Mouse (Mus musculus) midbrain, embryonic 12.5 days (tissue): Measurements from ENCODE around the gene Zfp536. TPM values are rescaled to one million over a fixed set of nuclear protein-coding genes. Genes with fewer than 3 reads are reported as not detected.

Experiments
- ATAC-seq: fragments of 200-750 bp; cut with Nextera tagmentation; 2 replicates; pipeline ENCODE4 v1.8.0; 2017; ENCODE audit warnings: low read depth, moderate TSS enrichment, moderate library complexity; ENCODE audit not compliant: low FRiP score
- H3K27ac ChIP-seq: fragments of 300-500 bp; sonication (generic); replicated peaks from 2 replicates; pipeline ENCODE4 v1.5.1; 2016; ENCODE audit warnings: mild to moderate bottlenecking
- H3K27me3 ChIP-seq: fragments of 300-500 bp; sonication (generic); 2 replicates; pipeline ENCODE4 v1.6.1; 2016; ENCODE audit warnings: mild to moderate bottlenecking
- H3K36me3 ChIP-seq: fragments of 300-500 bp; sonication (generic); 2 replicates; pipeline ENCODE4 v1.6.1; 2016
- H3K4me1 ChIP-seq: fragments of 300-500 bp; sonication (generic); 2 replicates; pipeline ENCODE4 v1.6.1; 2016
- H3K4me2 ChIP-seq: fragments of 300-500 bp; sonication (generic); replicated peaks from 2 replicates; pipeline ENCODE4 v1.6.1; 2016; ENCODE audit warnings: mild to moderate bottlenecking, moderate library complexity
- H3K4me3 ChIP-seq: fragments of 300-500 bp; sonication (generic); 2 replicates; pipeline ENCODE4 v1.5.1; 2016; ENCODE audit warnings: mild to moderate bottlenecking
- H3K9ac ChIP-seq: fragments of 300-500 bp; sonication (generic); replicated peaks from 2 replicates; pipeline ENCODE4 v1.6.1; 2016; ENCODE audit warnings: mild to moderate bottlenecking, moderate library complexity
- H3K9me3 ChIP-seq: fragments of 300-500 bp; sonication (generic); 2 replicates; pipeline ENCODE4 v1.6.1; 2016; ENCODE audit warnings: mild to moderate bottlenecking
- WGBS: fragments of 180-500 bp; shearing (Covaris S2); methylation state at CpG from one replicate; pipeline ENCODE4 v1.1.7; 2016; 5-methylcytosine and 5-hydroxymethylcytosine counted together
- polyA plus RNA-seq: library from polyadenylated mRNA; unstranded; fragments of >200 nt; fragmentation: Nextera tagmentation; extraction: Ambion mirVana; gene quantifications from 2 replicates; pipeline ENCODE4 v1.2.1, GENCODE M21; 2016

The Zfp536 gene
- polyA plus RNA-seq, 1 experiment from 2014 or later, result 43.5 TPM

GRCm38 (mm10) chr7:37475485-37475884 lies 298.0 kb downstream of the Zfp536 start:
- Histone ChIP-seq H3K4me3 (no peak overlapping the region), H3K9ac (no peak overlapping the region), H3K4me1 (no peaks in the 10 kb centered on the region), H3K27me3 (no peaks in the 10 kb centered on the region), H3K9me3 (no peaks in the 10 kb centered on the region), H3K27ac (no peak overlapping the region), H3K4me2 (no peak overlapping the region), H3K36me3 (peaks cover 19% of the 10 kb centered on the region)
- WGBS, result 55% methylated on average over 2 of the region's 2 CpGs
- no peak for ATAC-seq

- ATAC-seq, result no peak
- Histone ChIP-seq H3K4me3 (no peak overlapping the region), H3K27me3 (no peaks in the 10 kb centered on the region), H3K4me2 (no peak overlapping the region), H3K36me3 (peaks cover 7% of the 10 kb centered on the region), H3K4me1 (no peaks in the 10 kb centered on the region), H3K27ac (no peak overlapping the region), H3K9ac (no peak overlapping the region), H3K9me3 (no peaks in the 10 kb centered on the region)
- 87% methylated on average over 8 of the region's 8 CpGs for WGBS
Observed at GRCm38 (mm10) chr7:37474284-37474683, 299.2 kb downstream of the Zfp536 start.

GRCm38 (mm10) chr7:37473311-37474084 lies 299.9 kb downstream of the Zfp536 start:
- Histone ChIP-seq H3K9me3 (no peaks in the 10 kb centered on the region), H3K4me3 (no peak overlapping the region), H3K36me3 (peaks cover 5% of the 10 kb centered on the region; the same call in 1 of the 2 replicates), H3K9ac (no peak overlapping the region), H3K4me2 (no peak overlapping the region), H3K27ac (no peak overlapping the region), H3K27me3 (no peaks in the 10 kb centered on the region), H3K4me1 (no peaks in the 10 kb centered on the region)
- no peak for ATAC-seq
- WGBS, result 77% methylated on average over 24 of the region's 24 CpGs

DNA sequence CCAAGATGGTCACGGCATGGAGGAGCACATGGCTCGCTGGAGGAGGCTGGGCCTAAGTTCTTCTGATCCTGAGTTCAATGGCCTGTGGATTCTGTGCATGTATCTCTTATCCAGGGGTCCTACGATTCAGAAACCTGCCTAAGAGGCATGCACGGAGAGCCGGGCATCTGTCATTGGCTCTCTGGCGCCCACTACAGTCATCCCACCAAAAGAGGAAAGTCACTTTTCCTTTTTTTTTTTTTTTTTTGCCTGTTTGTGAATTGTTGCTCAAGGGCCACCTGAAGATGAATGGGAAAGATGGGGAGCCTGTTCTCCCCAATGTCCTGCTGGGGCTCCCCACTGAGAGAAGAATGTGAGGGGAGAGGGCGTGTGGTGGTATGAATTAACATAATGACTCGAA lies 301.7 kb downstream of the Zfp536 start:
- H3K4me2 ChIP-seq, result no peak overlapping the region
- H3K9me3 ChIP-seq, result no peaks in the 10 kb centered on the region
- no peaks in the 10 kb centered on the region for H3K27me3 ChIP-seq
- no peak overlapping the region for H3K27ac ChIP-seq
- no peak overlapping the region for H3K4me3 ChIP-seq
- ATAC-seq, result no peak
- H3K9ac ChIP-seq, result no peak overlapping the region
- H3K36me3 ChIP-seq, result peaks cover 5% of the 10 kb centered on the region; the same call in 1 of the 2 replicates
- 50% methylated on average over 8 of the region's 8 CpGs for WGBS
- H3K4me1 ChIP-seq, result peaks cover 3% of the 10 kb centered on the region; the same call in 1 of the 2 replicates

DNA sequence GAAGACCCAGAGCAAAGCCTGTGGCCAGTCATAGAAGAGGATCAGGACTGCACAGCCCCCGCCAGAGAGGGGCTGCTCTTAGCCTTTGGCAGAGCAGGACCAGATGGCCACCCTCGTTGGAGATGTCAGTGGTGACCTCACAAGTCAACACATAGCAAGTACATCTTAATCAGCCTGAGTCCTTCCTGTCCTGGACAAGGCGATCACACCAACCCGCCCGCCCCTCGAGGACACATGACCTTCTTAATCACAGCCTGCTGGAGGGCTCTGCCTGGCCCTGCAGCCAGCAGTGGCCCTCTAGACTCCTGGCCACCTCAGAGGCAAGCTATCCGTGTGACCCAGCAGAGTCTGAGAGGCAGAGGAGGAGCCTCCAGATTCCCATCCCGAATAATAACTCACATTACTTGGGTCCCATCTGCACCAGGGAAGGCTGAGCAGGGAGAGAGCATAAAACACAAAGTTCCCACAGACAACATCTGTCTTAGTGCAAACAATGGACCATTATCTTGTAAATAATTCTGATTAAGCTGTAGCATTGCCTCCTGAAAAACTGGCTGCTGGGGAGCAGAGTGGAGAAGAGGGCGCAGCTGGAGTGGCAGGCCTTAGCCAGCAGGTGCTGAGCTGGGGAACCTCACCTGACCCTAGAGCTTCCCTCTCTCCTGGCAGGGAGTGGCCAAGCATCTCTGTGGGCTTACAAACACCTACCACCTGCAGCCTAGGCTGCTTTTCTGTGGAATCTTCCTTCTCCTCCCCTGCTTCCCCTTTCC lies 306.8 kb downstream of the Zfp536 start:
- ATAC-seq, result no peak
- no peak overlapping the region for H3K9ac ChIP-seq
- no peaks in the 10 kb centered on the region for H3K9me3 ChIP-seq
- no peaks in the 10 kb centered on the region for H3K36me3 ChIP-seq
- 34% methylated on average over 9 of the region's 9 CpGs for WGBS
- H3K4me3 ChIP-seq, result no peak overlapping the region
- no peak overlapping the region for H3K4me2 ChIP-seq
- no peak overlapping the region for H3K27ac ChIP-seq
- no peaks in the 10 kb centered on the region for H3K27me3 ChIP-seq
- H3K4me1 ChIP-seq, result peaks cover 11% of the 10 kb centered on the region

GRCm38 (mm10) chr7:37464186-37464721 lies 309.2 kb downstream of the Zfp536 start:
- Histone ChIP-seq H3K4me3 (no peak overlapping the region), H3K27me3 (no peaks in the 10 kb centered on the region), H3K4me2 (no peak overlapping the region), H3K9ac (no peak overlapping the region), H3K27ac (no peak overlapping the region), H3K4me1 (peaks cover 11% of the 10 kb centered on the region), H3K9me3 (no peaks in the 10 kb centered on the region), H3K36me3 (no peaks in the 10 kb centered on the region)
- WGBS, result 61% methylated on average over 7 of the region's 7 CpGs
- no peak for ATAC-seq

DNA sequence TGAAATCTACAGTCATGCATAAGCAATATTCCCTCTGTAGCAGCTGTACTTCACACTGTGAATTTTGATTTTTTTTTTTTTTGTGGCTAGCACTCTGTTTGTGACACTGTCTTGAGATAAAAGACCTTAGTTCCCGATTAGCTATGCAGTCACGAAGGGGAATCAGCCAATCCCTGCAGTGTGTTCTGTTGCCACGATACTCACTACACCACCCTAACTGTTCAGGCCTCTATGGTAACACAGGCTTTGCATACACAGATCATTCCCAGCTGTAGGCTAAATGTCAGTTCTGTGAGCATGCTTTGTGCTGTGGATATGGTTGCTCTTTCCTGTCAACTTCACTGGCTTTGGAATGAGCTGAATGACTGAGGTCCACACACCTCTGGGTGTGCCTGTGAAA lies 325.9 kb downstream of the Zfp536 start:
- ATAC-seq, result peak; percentile 60; the same call in 1 of the 2 replicates
- no peak overlapping the region for H3K4me3 ChIP-seq
- H3K27ac ChIP-seq, result no peak overlapping the region
- H3K4me2 ChIP-seq, result no peak overlapping the region
- H3K27me3 ChIP-seq, result no peaks in the 10 kb centered on the region
- H3K4me1 ChIP-seq, result no peaks in the 10 kb centered on the region
- no peaks in the 10 kb centered on the region for H3K36me3 ChIP-seq
- 83% methylated on average over 3 of the region's 3 CpGs for WGBS
- H3K9ac ChIP-seq, result no peak overlapping the region
- H3K9me3 ChIP-seq, result 0 out of 2 replicates have a peak, but pooled peaks cover 5% of the 10 kb centered on the region

DNA sequence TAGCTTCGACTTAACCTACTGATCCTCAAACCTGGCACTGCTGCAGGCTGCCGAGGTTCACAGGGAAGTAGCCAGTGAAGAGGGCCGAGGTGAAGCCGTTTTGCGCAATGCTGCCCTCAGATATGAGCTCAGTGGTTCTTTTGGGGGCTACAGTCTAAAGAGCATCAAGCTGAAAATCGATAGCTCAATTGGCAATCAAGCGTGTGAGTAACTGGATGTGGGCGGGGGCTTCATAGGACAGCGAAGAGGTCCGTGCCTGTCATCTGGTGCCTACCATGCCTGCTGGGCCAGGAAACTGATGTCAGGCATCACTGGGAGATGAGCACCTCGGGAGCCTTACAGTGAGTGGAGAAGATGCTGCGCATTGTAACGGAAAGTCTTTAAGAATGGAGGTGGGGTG lies 333.5 kb downstream of the Zfp536 start:
- no peak overlapping the region for H3K4me3 ChIP-seq
- H3K27ac ChIP-seq, result no peak overlapping the region
- H3K36me3 ChIP-seq, result no peaks in the 10 kb centered on the region
- no peak for ATAC-seq
- no peak overlapping the region for H3K4me2 ChIP-seq
- H3K9me3 ChIP-seq, result 0 out of 2 replicates have a peak, but pooled peaks cover 5% of the 10 kb centered on the region
- 77% methylated on average over 13 of the region's 13 CpGs for WGBS
- H3K9ac ChIP-seq, result no peak overlapping the region
- peaks cover 12% of the 10 kb centered on the region for H3K4me1 ChIP-seq
- H3K27me3 ChIP-seq, result no peaks in the 10 kb centered on the region

DNA sequence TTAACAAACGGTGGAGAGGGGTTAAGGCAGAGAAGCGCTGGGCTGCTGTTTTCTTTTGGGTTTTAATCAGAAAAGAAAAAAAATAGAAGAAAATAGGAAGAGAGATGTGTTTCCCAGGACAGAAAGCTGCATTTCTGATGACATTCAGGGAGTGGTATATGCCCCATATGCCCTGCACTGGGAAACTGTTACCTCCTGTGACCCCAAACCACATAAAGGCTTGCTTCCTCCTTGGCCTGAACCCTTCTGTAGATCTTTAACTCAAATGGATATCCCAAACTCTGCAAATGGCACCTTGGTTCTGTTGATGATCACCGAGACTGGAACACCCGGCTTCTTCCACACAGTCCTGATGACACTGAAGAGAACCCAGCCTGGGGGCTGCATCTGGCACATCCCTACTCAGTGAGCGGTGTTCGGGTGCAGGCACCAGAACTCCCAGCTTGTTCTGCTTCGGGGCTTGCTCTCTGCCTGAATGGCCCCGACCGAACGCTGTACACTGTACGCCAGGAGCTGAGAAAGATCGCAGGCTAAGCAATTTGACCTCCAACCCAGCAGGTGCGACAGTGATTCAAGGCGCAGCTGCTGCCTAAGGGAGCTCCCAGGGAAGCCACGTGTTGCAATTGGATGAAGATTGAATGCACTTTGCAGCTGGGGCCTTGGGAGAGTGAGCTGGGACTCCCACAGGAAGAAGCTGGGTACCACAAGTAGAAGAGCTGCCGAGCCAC lies 334.2 kb downstream of the Zfp536 start:
- H3K9ac ChIP-seq, result no peak overlapping the region
- WGBS, result 49% methylated on average over 16 of the region's 16 CpGs

GRCm38 (mm10) chr7:37437887-37438286 lies 335.6 kb downstream of the Zfp536 start:
- Histone ChIP-seq H3K27ac (no peak overlapping the region), H3K4me1 (peaks cover 12% of the 10 kb centered on the region), H3K4me2 (no peak overlapping the region), H3K27me3 (no peaks in the 10 kb centered on the region), H3K4me3 (no peak overlapping the region), H3K9ac (no peak overlapping the region), H3K36me3 (no peaks in the 10 kb centered on the region), H3K9me3 (no peaks in the 10 kb centered on the region)
- no peak for ATAC-seq
- 87% methylated on average over 3 of the region's 3 CpGs for WGBS

More for the DNA sequence above, 334.2 kb downstream of the Zfp536 start:
- no peak overlapping the region; the same call in 1 of the 2 replicates for H3K27ac ChIP-seq
- peak; percentile 66 for ATAC-seq
- H3K9me3 ChIP-seq, result 0 out of 2 replicates have a peak, but pooled peaks cover 1% of the 10 kb centered on the region
- H3K36me3 ChIP-seq, result no peaks in the 10 kb centered on the region
- peaks cover 12% of the 10 kb centered on the region for H3K4me1 ChIP-seq
- no peaks in the 10 kb centered on the region for H3K27me3 ChIP-seq
- no peak overlapping the region for H3K4me2 ChIP-seq
- no peak overlapping the region for H3K4me3 ChIP-seq

DNA sequence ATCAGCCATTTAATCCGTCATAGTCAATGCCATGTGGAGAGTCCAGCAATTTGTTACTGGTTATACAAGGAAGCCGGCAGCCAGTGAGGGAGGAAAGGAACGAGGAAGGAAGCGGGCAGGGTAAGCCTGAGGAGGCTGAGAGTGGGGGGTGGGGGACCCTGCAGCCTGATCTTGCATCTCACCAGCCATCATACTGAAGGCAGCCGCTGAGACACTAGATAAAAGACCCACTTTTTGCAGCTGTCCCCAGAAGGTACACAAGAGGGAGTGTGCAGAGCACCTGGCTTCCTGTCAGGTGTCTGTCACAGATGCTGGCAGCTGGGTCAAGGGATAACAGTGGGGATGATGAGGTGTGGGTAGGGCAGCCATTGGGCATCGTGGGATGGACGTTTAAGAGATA lies 340.3 kb downstream of the Zfp536 start:
- Histone ChIP-seq H3K9me3 (no peaks in the 10 kb centered on the region), H3K27ac (no peak overlapping the region), H3K36me3 (no peaks in the 10 kb centered on the region), H3K4me3 (no peak overlapping the region), H3K4me1 (peaks cover 6% of the 10 kb centered on the region), H3K9ac (no peak overlapping the region), H3K27me3 (no peaks in the 10 kb centered on the region), H3K4me2 (no peak overlapping the region)
- 68% methylated on average over 7 of the region's 7 CpGs for WGBS
- ATAC-seq, result no peak
